Mouse (Mus musculus) testis, adult 2 months (tissue): ENCODE data around the gene Hand1.

ENCODE experiments used
- CTCF ChIP-seq: fragments of 200-500 bp; IDR thresholded peaks from 2 replicates; pipeline ENCODE4 v1.5.1; 2012; ENCODE audit warnings: low read depth, mild to moderate bottlenecking, inconsistent platforms, low read length, moderate library complexity; ENCODE audit not compliant: control insufficient read depth, insufficient read depth, insufficient replicate concordance
- POLR2A ChIP-seq: fragments of 200-500 bp; IDR thresholded peaks from 2 replicates; pipeline ENCODE4 v1.6.1; 2012; ENCODE audit warnings: low read depth, mild to moderate bottlenecking, inconsistent platforms, low read length, moderate library complexity; ENCODE audit not compliant: control insufficient read depth

- TF ChIP-seq CTCF (no peak), POLR2A (no peak)
These were observed 43.5 kb upstream of the Hand1 start for GRCm38 (mm10) chr11:57876157-57876556.
